ENCODE assay signal across 8 mouse cellular contexts in genomic region chr5:66075032-66075488, GRCm38 (mm10).
DNase-seq lines count a peak whose midpoint lies in the region; ATAC-seq lines count a peak whose summit lies in the region.

No protein-coding gene starts in this region.

- H3K4me3 ChIP-seq in embryonic facial prominence, embryonic 10.5 days = no peak overlapping the region

- 84% methylated on average over 9 of the region's 9 CpGs for WGBS in embryonic facial prominence, embryonic 10.5 days

- peak; percentile 71 to 80 for DNase-seq in CD8-positive naive resting alpha-beta T cell, adult 2 months (ENCODE audit: low read depth in 2 of 2, low spot score in 2 of 2)
- DNase-seq in heart, adult 9 months (ENCODE audit: low spot score in 2 of 2) = peak; percentile 50 to 57
- DNase-seq in liver = peak; percentile 24
- no peak for DNase-seq in frontal cortex, postnatal 36 days (ENCODE audit: low spot score in 2 of 2)
- DNase-seq in cerebellum, adult 9-10 months = no peak
- DNase-seq in embryonic facial prominence, embryonic 10.5 days (ENCODE audit: low spot score) = no peak
- DNase-seq in cerebellum, postnatal 4 days (ENCODE audit: low spot score in 2 of 2) = no peak

- peaks cover 3% of the 10 kb centered on the region for H3K4me1 ChIP-seq in embryonic facial prominence, embryonic 10.5 days

- H3K9me3 ChIP-seq in embryonic facial prominence, embryonic 10.5 days = no peaks in the 10 kb centered on the region

- peak; percentile 78 for ATAC-seq in neutrophil, adult 5-6 weeks (ENCODE audit: extremely low read depth, insufficient number of reproducible peaks, low FRiP score, poor library complexity, severe bottlenecking)

- H3K27ac ChIP-seq in embryonic facial prominence, embryonic 10.5 days (replicated peaks) = no peak overlapping the region; the same call in 1 of the 2 replicates

- H3K27me3 ChIP-seq in embryonic facial prominence, embryonic 10.5 days (replicated peaks; ENCODE audit: low read depth, poor library complexity, severe bottlenecking) = 0 out of 2 replicates have a peak, but pooled peaks cover 3% of the 10 kb centered on the region

- no peaks in the 10 kb centered on the region for H3K36me3 ChIP-seq in embryonic facial prominence, embryonic 10.5 days (replicated peaks)

Comparison
In these comparisons a context has a peak if more than half of its experiments do, and no peak if none do; other contexts are left out.
1. DNase-seq: peak in CD8-positive naive resting alpha-beta T cell, adult 2 months (2 of 2), heart, adult 9 months (2 of 2) and liver (single experiment); none in frontal cortex, postnatal 36 days (0 of 2), cerebellum, adult 9-10 months (single experiment), embryonic facial prominence, embryonic 10.5 days (single experiment) and cerebellum, postnatal 4 days (0 of 2).